Mouse (Mus musculus) heart, postnatal 36 days (tissue): ENCODE measurements at regions not wholly inside any gene's neighbourhood (a gene's known extent, or its start where the extent isn't known, plus 50 kb on each side); places are given as distances from the start of the nearest gene placed in this dataset.
A peak's percentile ranks its signal among the peaks of the same experiment; 100 is the strongest.

ENCODE experiments used
- DNase-seq, 2 experiments: peaks; one replicate each; pipeline ENCODE4 v3.0.0; 2021 to 2022
- intact Hi-C: fragments of 180-260 bp; cut with DNase I; formaldehyde crosslinking; loops from one replicate; pipeline ENCODE4 v1.15.1; 2025

GRCm38 (mm10) chr17:80831686-80832085, 103.4 kb upstream of the Map4k3 start:
- intact Hi-C loops, result no loop called here
- no peak for DNase-seq

GRCm38 (mm10) chr17:80827896-80828295, 99.6 kb upstream of the Map4k3 start:
- intact Hi-C loops, result loop anchor here (2.0 to 5.0 kb wide), 4 partner anchors 25 to 154 kb away; partner anchors contain the start of gene Map4k3

DNA sequence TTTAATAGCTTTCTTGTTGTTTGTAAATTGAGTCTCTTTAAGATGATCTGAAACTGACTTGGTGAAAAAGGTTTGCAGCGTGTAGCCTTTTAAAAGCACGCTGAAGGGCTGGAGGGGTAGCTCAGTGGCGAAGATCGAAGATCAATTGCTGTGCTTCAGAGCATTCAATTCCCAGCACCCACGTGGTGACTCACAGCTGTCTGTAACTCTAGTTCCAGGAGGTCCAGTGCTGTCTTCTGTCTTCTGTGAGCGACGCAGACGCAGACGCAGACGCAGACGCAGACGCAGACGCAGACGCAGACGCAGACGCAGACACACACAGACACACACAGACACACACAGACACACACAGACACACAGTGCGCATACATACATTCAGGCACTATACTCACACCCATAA, 99.1 kb upstream of the Map4k3 start:
- DNase-seq, result no peak
- intact Hi-C loops, result loop anchor here (2.0 to 5.0 kb wide), 4 partner anchors 25 to 155 kb away; partner anchors contain the start of gene Map4k3

More at GRCm38 (mm10) chr17:80827896-80828295, 99.6 kb upstream of the Map4k3 start:
- no peak for DNase-seq

DNA sequence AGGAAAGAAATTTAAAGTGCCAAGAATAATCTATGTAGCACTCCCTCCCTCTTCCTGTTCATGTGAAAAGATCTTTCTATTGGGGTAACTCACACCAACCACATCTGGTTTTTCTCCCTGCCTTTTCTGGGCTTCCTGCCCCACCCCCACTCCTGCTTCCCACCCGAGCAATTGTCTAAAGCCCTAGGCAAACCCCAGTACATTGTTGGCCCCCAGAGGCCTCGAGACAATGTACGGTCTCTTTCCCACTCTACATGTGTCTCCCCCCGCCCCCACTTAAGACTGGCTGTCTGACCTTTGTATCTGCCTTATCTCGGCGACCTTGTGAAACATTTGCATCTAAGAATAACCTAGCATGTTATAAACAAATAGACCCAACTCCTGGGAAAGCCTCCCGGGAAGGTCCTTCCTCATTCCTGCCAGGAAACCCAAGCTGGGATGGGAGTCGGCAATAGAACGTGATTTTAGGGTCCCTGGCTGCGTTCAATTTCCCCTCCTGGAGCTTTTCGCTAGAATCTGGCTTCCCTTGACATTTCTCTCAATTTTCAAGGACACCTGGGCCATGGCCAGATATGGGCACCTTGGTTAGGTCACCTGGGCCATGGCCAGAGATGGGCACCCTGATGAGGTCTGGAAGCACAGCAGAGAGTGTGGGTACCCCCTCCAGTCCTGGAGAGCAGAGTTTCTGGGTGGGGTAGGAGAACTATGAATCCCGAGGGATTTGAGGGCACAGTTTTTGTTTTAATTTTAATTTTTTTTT, 97.9 kb upstream of the Map4k3 start:
- peak; percentile 49 to 54 for DNase-seq
- intact Hi-C loops, result loop anchor here (2.0 to 5.0 kb wide), 4 partner anchors 23 to 156 kb away; partner anchors contain the start of gene Map4k3

DNA sequence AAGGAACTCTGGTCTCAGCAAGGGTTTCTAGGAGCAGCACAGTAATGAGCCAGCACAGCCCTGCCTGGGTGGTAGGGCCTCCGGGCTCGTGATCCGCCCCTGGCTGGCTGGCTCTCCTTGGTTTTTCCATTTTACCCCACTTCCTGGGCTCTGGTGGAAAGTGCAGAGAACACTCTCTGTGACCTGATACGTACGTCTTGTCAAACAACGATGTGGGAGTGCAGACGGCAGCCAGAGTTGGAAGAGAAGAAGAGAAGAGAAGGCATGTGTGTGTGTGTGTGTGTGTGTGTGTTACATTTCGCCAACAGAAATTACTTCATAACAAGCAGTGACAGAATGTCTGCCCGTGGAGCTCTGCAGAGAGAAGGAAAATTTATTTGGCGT, 97.2 kb upstream of the Map4k3 start:
- intact Hi-C loops, result loop anchor here (5.0 kb wide), 3 partner anchors 98 to 157 kb away; partner anchors contain the start of gene Map4k3
- peak; percentile 30 to 47 for DNase-seq

- intact Hi-C loops, result loop anchor here (5.0 kb wide), 3 partner anchors 98 to 157 kb away; partner anchors contain the start of gene Map4k3
Measured at GRCm38 (mm10) chr17:80824826-80825517, 96.7 kb upstream of the Map4k3 start.

GRCm38 (mm10) chr17:80824261-80824660, 96.0 kb upstream of the Map4k3 start:
- no peak for DNase-seq
- intact Hi-C loops, result no loop called here

More at GRCm38 (mm10) chr17:80824826-80825517, 96.7 kb upstream of the Map4k3 start:
- no peak for DNase-seq

DNA sequence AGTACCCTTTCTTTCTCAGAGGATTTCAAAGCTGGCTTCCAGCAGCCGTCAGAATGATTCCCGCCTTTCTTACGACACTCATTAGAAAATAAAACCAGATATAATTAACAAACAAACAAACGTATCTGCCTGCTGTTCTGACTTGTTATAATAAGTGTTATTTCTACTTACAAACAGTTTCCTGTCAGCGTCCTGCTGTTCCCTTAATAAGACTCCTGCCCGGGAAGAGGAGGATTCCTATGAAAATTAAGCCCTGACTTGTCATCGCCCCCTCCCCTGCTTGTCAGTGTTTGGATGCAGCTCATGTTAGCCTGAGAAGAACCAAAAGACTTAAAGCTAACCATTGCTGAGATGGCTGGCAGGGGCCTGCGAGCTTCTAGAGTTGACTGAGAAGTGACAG, 92.6 kb upstream of the Map4k3 start:
- no peak for DNase-seq

DNA sequence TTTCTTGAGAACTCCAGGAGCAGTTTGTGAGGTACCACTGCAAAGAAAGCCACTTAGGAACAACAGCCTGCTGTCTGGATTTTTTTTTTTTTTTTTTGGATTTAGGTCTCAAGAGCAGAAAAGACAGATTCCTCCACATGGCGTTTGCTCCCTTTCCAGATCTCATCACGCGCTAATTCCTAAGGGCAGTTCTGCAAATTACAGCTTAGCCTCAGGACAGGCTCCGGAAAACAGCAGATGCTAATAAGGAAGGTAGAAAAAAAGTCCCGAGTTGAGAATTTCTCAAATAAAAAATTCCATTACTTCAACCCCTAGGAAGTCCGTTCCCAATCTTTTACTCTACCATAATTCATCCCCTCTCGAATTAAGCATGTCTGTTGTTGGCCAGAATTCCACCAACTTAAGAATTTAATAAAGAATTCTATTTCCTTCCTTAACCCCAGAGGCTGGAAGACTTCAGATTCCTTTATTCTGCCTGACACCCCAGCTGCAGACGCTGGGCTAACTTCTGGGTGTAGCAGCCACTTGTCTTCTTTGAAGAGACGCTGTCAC, 90.3 kb upstream of the Map4k3 start:
- DNase-seq, result no peak
- intact Hi-C loops, result no loop called here

More for the DNA sequence above, 92.6 kb upstream of the Map4k3 start:
- intact Hi-C loops, result no loop called here

DNA sequence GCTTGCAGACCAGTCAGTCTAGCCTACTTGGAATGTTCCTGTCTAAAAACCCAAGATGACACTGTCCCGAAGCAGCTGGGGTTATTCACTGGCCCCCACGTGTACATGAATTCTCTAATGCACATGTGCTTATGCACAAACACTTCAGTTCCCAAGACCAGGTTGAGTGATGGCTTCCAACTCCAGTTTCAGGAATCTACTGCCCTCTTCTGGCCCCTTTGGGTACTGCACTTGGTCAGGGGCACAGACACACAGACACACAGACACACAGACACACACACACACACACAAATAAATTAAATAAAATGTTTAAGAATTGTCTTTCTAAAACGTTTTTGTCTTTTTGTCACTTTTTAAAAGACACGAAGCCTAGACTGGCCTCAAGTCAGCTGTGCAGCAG, 87.5 kb upstream of the Map4k3 start:
- intact Hi-C loops, result no loop called here
- peak in 1 of 2 experiments; percentile 38 for DNase-seq

DNA sequence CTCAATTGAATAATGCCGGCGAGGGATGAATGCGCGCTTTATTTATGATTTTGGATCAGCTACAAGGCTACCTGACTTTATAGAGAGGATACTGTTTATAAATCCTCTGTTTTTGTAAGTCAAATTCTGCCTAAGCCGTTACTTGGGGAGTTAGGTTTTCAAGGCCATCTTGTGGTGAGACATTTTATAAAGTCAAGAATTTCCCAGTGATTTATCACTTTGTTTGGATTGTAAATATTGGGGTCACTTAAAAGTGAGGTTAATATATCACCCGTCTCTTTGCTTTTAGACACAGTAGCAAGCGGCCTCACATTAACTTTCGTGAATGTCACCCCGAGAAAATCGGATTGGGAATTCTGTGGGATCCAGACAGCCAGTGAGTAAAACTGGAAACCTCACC, 84.9 kb upstream of the Map4k3 start:
- intact Hi-C loops, result loop anchor here (5.0 kb wide), 1 partner anchor 191 kb away; no protein-coding TSS in a partner anchor
- DNase-seq, result no peak

DNA sequence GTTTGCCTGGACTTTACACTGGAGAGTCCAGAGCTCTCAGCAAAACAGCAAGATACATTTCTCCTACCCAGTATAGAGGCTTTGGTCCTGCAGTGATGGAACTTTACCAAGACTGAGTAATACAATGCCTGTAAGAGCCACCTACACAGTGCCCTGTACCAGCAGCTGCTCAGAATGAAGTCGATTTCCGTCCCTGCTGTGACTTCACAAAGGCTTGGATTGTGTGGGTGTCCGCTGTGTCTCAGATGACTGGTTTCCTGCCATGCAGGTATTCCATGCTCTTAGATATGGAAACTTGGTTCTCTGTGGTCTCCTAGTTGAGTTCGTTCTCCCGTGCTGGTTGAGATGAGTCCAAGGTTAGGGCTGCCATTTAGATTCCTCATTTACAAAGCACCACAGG, 81.0 kb upstream of the Map4k3 start:
- no peak for DNase-seq
- intact Hi-C loops, result no loop called here

- intact Hi-C loops, result no loop called here
- DNase-seq, result no peak
Measured at GRCm38 (mm10) chr17:80808069-80808468, 79.8 kb upstream of the Map4k3 start.

GRCm38 (mm10) chr17:80803361-80803915, 75.2 kb upstream of the Map4k3 start:
- no peak for DNase-seq
- intact Hi-C loops, result loop anchor here (2.0 to 5.0 kb wide), 2 partner anchors 23 to 121 kb away; no protein-coding TSS in a partner anchor

- DNase-seq, result peak; percentile 61 to 62
Measured at GRCm38 (mm10) chr17:80802622-80803021, 74.3 kb upstream of the Map4k3 start.

DNA sequence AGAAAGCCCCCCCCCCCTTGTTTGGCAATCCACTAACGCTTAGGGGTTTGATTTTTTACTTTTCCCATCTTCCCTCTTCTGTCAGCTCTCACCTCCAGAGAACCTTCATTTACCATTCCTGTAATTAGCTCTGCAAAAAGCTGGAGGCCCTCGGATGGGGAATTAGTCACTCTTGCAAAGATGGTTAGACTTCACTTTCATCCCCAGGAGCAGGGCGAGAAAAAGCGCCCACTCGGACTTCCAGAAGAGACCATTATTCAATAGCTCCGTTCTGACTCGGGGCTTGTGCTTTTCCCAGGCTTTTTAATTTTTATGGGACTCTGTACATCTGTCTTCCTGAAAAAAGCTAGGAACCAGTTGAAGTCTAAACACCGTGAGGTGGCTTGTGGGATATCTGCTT, 73.7 kb upstream of the Map4k3 start:
- peak in 1 of 2 experiments; percentile 32 for DNase-seq
- intact Hi-C loops, result loop anchor here (2.0 to 5.0 kb wide), 4 partner anchors 25 to 120 kb away; no protein-coding TSS in a partner anchor

More at GRCm38 (mm10) chr17:80802622-80803021, 74.3 kb upstream of the Map4k3 start:
- intact Hi-C loops, result loop anchor here (2.0 to 5.0 kb wide), 2 partner anchors 24 to 120 kb away; no protein-coding TSS in a partner anchor

GRCm38 (mm10) chr17:80801451-80801983, 73.2 kb upstream of the Map4k3 start:
- intact Hi-C loops, result loop anchor here (2.0 to 5.0 kb wide), 3 partner anchors 49 to 119 kb away; no protein-coding TSS in a partner anchor
- DNase-seq, result peak; percentile 72 to 79

DNA sequence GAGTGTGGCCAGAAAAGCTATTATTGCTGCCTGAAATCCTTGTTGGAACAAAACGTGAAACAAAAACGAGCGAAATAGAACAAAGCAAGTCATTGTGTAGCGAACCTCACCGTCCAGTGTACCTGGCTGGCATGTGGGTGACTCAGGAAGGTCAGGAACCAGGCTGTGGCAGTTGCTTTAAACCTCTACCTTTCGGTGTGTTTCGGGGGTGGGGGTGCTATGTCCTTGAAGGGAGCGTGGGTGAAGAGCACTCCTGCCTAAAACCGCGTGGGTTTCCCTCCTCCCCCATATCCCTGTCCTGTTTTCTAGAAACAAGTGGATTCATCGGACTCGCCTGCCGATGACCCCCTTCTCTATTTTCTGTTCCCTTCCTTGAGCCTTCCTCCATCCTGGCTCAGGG, 72.6 kb upstream of the Map4k3 start:
- DNase-seq, result peak in 1 of 2 experiments; percentile 26
- intact Hi-C loops, result loop anchor here (2.0 to 5.0 kb wide), 3 partner anchors 48 to 119 kb away; no protein-coding TSS in a partner anchor

DNA sequence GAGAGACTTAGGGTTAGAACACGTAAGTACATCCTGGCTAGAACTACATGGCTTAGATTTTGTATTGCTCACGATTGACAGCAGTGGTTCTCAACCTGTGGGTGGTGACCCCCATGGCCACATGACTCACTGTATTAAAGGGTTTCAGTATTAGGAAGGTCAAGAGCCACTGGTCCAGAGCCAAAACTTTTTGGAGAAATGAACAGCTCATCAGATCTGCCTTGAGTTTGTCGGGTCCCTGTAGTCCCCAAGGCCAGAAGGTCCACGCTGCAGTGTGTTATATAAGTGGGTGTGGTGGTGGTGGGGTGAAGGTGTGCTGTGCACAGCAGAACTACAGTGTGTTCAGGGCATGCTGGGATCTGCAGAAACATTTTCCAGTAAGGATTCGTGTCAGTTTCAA, 72.2 kb upstream of the Map4k3 start:
- intact Hi-C loops, result loop anchor here (2.0 to 5.0 kb wide), 3 partner anchors 48 to 118 kb away; no protein-coding TSS in a partner anchor

GRCm38 (mm10) chr17:80799061-80799460, 70.8 kb upstream of the Map4k3 start:
- no peak for DNase-seq
- intact Hi-C loops, result no loop called here

More for the DNA sequence above, 72.2 kb upstream of the Map4k3 start:
- no peak for DNase-seq
